Mouse (Mus musculus): ENCODE results near the gene Nfia.

DNA sequence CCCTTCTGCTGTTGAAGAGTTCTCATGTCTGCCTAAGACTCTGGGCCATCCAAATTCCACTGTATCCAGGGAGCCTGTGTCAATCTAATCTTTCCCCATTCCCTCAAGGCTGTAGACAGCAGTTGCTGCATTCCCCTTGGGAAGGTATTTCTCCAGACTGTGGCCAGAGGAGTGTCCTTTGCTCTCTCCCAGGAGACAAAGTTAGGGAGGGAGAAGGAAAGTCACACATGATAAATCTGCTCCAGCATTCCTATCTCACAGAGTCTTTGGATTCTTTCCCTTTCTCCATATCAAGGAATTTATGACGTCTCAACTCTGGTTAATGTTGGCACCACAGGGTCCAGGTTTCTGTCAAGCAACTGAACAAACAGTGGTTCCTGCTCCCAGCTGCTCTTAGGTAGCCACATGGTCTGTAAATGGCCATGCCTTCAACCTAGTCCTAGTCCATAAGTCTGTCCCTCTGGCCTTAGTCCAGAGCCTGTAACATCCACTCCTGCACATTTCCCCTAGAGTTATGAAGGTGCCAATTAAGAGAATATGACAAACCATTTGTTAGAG lies 370.4 kb downstream of the Nfia start:
- TF ChIP-seq GATA1 (IDR thresholded peaks at IDR 0.05; ENCODE audit: borderline replicate concordance, low read length) (no peak), FLI1 (IDR thresholded peaks at IDR 0.05; ENCODE audit: low read length) (no peak)
